Mouse (Mus musculus) heart, postnatal 0 days (tissue): Measurements from ENCODE around the gene Drap1.

Experiments
- CTCF ChIP-seq: IDR thresholded peaks from 2 replicates; pipeline ENCODE4 v1.5.1; 2016; ENCODE audit warnings: antibody characterized with exemption, control low read depth, low read depth
- EP300 ChIP-seq: IDR thresholded peaks from 2 replicates; pipeline ENCODE4 v1.6.1; 2016; ENCODE audit warnings: antibody characterized with exemption, low read depth

GRCm38 (mm10) chr19:5473720-5474119, 48.9 kb upstream of the Drap1 start, which contains the start of gene Efemp2:
- TF ChIP-seq CTCF (no peak), EP300 (peak; percentile 38; the same call in 1 of the 2 replicates)
